Mouse (Mus musculus): ENCODE data around the gene Tulp3. TPM values are rescaled to one million over a fixed set of nuclear protein-coding genes. Genes with fewer than 3 reads are reported as not detected.

Tulp3 gene
- total and polyA plus RNA-seq, 3 experiments = 5.4 to 10.2 (median 6.4) TPM

DNA sequence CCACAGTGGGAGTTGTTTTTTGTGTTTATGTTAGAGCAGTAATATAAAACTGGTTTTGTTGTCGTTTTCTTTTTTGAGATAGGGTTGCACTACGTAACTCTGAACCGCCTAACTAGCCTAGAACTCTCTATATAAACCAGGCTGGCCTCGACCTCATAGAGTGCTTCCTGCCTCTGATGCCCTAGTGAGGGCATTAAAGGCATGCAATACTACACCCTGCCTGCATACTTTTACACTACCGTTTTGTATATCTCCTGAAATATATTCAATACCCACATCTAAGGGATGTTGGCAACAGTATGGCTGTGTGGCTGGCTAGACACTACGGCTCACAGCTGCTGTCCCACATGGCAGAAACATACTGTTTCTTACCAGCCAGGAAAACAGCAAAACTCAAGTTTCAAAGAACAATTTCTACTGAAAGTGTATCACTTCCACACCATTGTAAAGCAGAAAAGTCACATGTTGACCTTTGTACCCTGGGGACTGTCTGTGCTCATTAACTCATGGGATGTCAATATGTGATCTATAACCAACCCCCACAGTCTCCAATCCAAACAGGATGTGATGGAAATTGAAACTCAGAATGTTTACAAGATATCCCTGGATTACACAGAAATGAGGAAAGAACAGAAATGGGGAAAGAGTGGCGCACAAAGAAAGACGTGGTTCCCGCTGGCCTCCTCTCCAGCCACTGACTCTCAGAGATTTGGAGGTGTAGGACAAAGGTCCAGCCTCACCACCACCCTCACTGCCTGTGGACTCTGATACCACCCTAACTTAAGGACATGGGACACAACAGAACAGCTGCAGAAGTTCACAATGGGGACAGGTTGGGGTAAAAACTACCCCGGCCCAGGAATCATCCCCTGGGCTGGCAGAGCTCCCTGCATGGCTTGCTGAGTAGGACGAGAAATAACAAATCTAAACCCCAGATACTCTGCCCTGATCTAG lies 78.2 kb downstream of the Tulp3 start:
- Histone ChIP-seq H3K36me3 (ENCODE audit: control insufficient read depth, insufficient read depth, low read length) (no peaks in the 10 kb centered on the region), H3K4me1 (ENCODE audit: control insufficient read depth, insufficient read depth, low read length) (peaks cover 18% of the 10 kb centered on the region), H3K27me3 (ENCODE audit: control insufficient read depth, insufficient read depth, low read length) (no peaks in the 10 kb centered on the region), H3K4me3 (no peak overlapping the region), H3K9ac (ENCODE audit: low read depth, low read length) (no peak overlapping the region), H3K27ac (no peak overlapping the region), H3K79me2 (replicated peaks; ENCODE audit: control insufficient read depth, insufficient read depth, low read length) (0 out of 2 replicates have a peak, but pooled peaks cover 2% of the 10 kb centered on the region)
- DNase-seq = no peak
- 70% methylated on average over 11 of the region's 11 CpGs for WGBS
- TF ChIP-seq EP300 (IDR thresholded peaks at IDR 0.05; ENCODE audit: insufficient read depth, low read depth, low read length) = no peak
- no peak for TF ChIP-seq POLR2A (IDR thresholded peaks at IDR 0.05; ENCODE audit: insufficient read depth, low read depth, low read length)
- intact Hi-C loops (cut with DNase I) = no loop called here

DNA sequence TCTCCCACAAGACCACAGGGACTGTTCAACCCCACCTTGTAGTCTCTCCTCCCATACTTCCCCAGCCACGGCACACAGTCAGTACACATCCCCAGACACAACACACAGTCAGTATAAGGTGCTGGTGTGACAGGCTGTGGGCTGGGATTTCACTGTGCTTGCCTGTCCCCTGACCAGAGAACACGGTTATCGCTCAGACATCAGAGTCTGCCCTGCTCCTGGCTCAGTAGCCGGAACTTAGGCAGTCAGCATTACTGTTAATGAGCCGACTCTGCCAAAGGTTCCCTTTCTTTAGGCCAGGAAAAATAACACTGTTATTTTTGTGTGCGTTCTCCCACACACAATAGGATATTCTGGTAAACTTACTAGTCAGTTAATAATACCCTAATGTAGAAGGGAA lies 79.3 kb downstream of the Tulp3 start:
- Histone ChIP-seq H3K27ac (no peak overlapping the region), H3K36me3 (ENCODE audit: control insufficient read depth, insufficient read depth, low read length) (no peaks in the 10 kb centered on the region), H3K27me3 (ENCODE audit: control insufficient read depth, insufficient read depth, low read length) (no peaks in the 10 kb centered on the region), H3K9ac (ENCODE audit: low read depth, low read length) (no peak overlapping the region), H3K4me1 (ENCODE audit: control insufficient read depth, insufficient read depth, low read length) (peaks cover 18% of the 10 kb centered on the region), H3K79me2 (replicated peaks; ENCODE audit: control insufficient read depth, insufficient read depth, low read length) (0 out of 2 replicates have a peak, but pooled peaks cover 2% of the 10 kb centered on the region), H3K4me3 (no peak overlapping the region)
- 57% methylated on average over 6 of the region's 6 CpGs for WGBS
- intact Hi-C loops (cut with DNase I) = no loop called here
- TF ChIP-seq EP300 (IDR thresholded peaks at IDR 0.05; ENCODE audit: insufficient read depth, low read depth, low read length) (0 out of 2 replicates have a peak, but pooled peaks have one; percentile 23), CTCF (IDR thresholded peaks at IDR 0.05) (no peak)
- no peak for DNase-seq

GRCm38 (mm10) chr6:128275506-128276064 lies 80.1 kb downstream of the Tulp3 start:
- Histone ChIP-seq H3K27ac (no peak overlapping the region), H3K9ac (ENCODE audit: low read depth, low read length) (no peak overlapping the region), H3K36me3 (ENCODE audit: control insufficient read depth, insufficient read depth, low read length) (no peaks in the 10 kb centered on the region), H3K4me1 (ENCODE audit: control insufficient read depth, insufficient read depth, low read length) (peaks cover 14% of the 10 kb centered on the region), H3K79me2 (replicated peaks; ENCODE audit: control insufficient read depth, insufficient read depth, low read length) (0 out of 2 replicates have a peak, but pooled peaks cover 2% of the 10 kb centered on the region), H3K27me3 (ENCODE audit: control insufficient read depth, insufficient read depth, low read length) (no peaks in the 10 kb centered on the region), H3K4me3 (no peak overlapping the region)
- no peak for TF ChIP-seq CTCF (IDR thresholded peaks at IDR 0.05)
- TF ChIP-seq POLR2A (IDR thresholded peaks at IDR 0.05; ENCODE audit: insufficient read depth, low read depth, low read length) = no peak
- TF ChIP-seq EP300 (IDR thresholded peaks at IDR 0.05; ENCODE audit: insufficient read depth, low read depth, low read length) = no peak
- DNase-seq = peak; percentile 31 to 35
- WGBS = 75% methylated on average over 8 of the region's 8 CpGs
- intact Hi-C loops (cut with DNase I) = no loop called here

- intact Hi-C loops (cut with DNase I) = no loop called here
- no peak overlapping the region for H3K9ac ChIP-seq (ENCODE audit: low read depth, low read length)
- WGBS = 74% methylated on average over 1 of the region's 1 CpGs
These were observed 82.1 kb downstream of the Tulp3 start for GRCm38 (mm10) chr6:128273507-128273906.

GRCm38 (mm10) chr6:128272754-128273153 lies 82.9 kb downstream of the Tulp3 start:
- no peak overlapping the region for H3K9ac ChIP-seq (ENCODE audit: low read depth, low read length)
- WGBS = 97% methylated on average over 17 of the region's 17 CpGs
- H3K27ac ChIP-seq = no peak overlapping the region
- no peaks in the 10 kb centered on the region for H3K36me3 ChIP-seq (ENCODE audit: control insufficient read depth, insufficient read depth, low read length)
- peaks cover 7% of the 10 kb centered on the region for H3K4me1 ChIP-seq (ENCODE audit: control insufficient read depth, insufficient read depth, low read length)
- no peak for TF ChIP-seq EP300 (IDR thresholded peaks at IDR 0.05; ENCODE audit: insufficient read depth, low read depth, low read length)
- TF ChIP-seq POLR2A (IDR thresholded peaks at IDR 0.05; ENCODE audit: insufficient read depth, low read depth, low read length) = no peak
- TF ChIP-seq CTCF (IDR thresholded peaks at IDR 0.05) = no peak
- intact Hi-C loops (cut with DNase I) = no loop called here
- no peak overlapping the region for H3K4me3 ChIP-seq
- H3K79me2 ChIP-seq (replicated peaks; ENCODE audit: control insufficient read depth, insufficient read depth, low read length) = 0 out of 2 replicates have a peak, but pooled peaks cover 2% of the 10 kb centered on the region
- no peak for DNase-seq
- H3K27me3 ChIP-seq (ENCODE audit: control insufficient read depth, insufficient read depth, low read length) = no peaks in the 10 kb centered on the region

More at GRCm38 (mm10) chr6:128273507-128273906, 82.1 kb downstream of the Tulp3 start:
- TF ChIP-seq CTCF (IDR thresholded peaks at IDR 0.05) (no peak), POLR2A (IDR thresholded peaks at IDR 0.05; ENCODE audit: insufficient read depth, low read depth, low read length) (no peak), EP300 (IDR thresholded peaks at IDR 0.05; ENCODE audit: insufficient read depth, low read depth, low read length) (no peak)
- Histone ChIP-seq H3K27me3 (ENCODE audit: control insufficient read depth, insufficient read depth, low read length) (no peaks in the 10 kb centered on the region), H3K36me3 (ENCODE audit: control insufficient read depth, insufficient read depth, low read length) (no peaks in the 10 kb centered on the region), H3K27ac (no peak overlapping the region), H3K4me1 (ENCODE audit: control insufficient read depth, insufficient read depth, low read length) (peaks cover 9% of the 10 kb centered on the region), H3K79me2 (replicated peaks; ENCODE audit: control insufficient read depth, insufficient read depth, low read length) (0 out of 2 replicates have a peak, but pooled peaks cover 2% of the 10 kb centered on the region), H3K4me3 (no peak overlapping the region)
- DNase-seq = no peak

Other genes with a start within 250 kb of the Tulp3 start
- gene Tspan9, start 212.3 kb downstream of the Tulp3 start, total RNA-seq (2021) = 100 to 1,000 TPM in 1 of 2 experiments, 10 to 100 TPM in 1; 84.9 to 104 TPM
- gene Tspan9, start 212.3 kb downstream of the Tulp3 start, polyA plus RNA-seq (2012; rRNA removed) = 88.5 and 127 TPM in 2 replicates
- 1 to 10 TPM; 3.3 to 3.7 TPM for gene Tead4, start 55.0 kb downstream of the Tulp3 start, total RNA-seq (2021)
- 0.98 and 1.8 TPM in 2 replicates for gene Tead4, start 55.0 kb downstream of the Tulp3 start, polyA plus RNA-seq (2012; rRNA removed)
- 1 to 10 TPM; 7.8 to 9.2 TPM for gene Rhno1, start 7.1 kb upstream of the Tulp3 start, total RNA-seq (2021)
- 5.8 and 6.6 TPM in 2 replicates for gene Rhno1, start 7.1 kb upstream of the Tulp3 start, polyA plus RNA-seq (2012; rRNA removed)
- under 1 TPM; 0.65 to 0.89 TPM for gene Foxm1, start 7.1 kb upstream of the Tulp3 start, total RNA-seq (2021)
- gene Foxm1, start 7.1 kb upstream of the Tulp3 start, polyA plus RNA-seq (2012; rRNA removed) = 0.80 and 1.6 TPM in 2 replicates
- not detected for gene Tex52, start 19.6 kb upstream of the Tulp3 start, total RNA-seq (2021)
- 0.12 TPM in 1 of 2 replicates, not detected in the other for gene Tex52, start 19.6 kb upstream of the Tulp3 start, polyA plus RNA-seq (2012; rRNA removed)
- gene Gm44596, start 19.7 kb upstream of the Tulp3 start, total RNA-seq (2021) = not detected
- not detected in 2 replicates for gene Gm44596, start 19.7 kb upstream of the Tulp3 start, polyA plus RNA-seq (2012; rRNA removed)
- 1 to 10 TPM; 1.6 to 2.4 TPM for gene Nrip2, start 43.4 kb upstream of the Tulp3 start, total RNA-seq (2021)
- gene Nrip2, start 43.4 kb upstream of the Tulp3 start, polyA plus RNA-seq (2012; rRNA removed) = 2.6 and 3.6 TPM in 2 replicates
- 10 to 100 TPM; 17.0 to 21.2 TPM for gene Itfg2, start 69.1 kb upstream of the Tulp3 start, total RNA-seq (2021)
- 11.9 and 21.5 TPM in 2 replicates for gene Itfg2, start 69.1 kb upstream of the Tulp3 start, polyA plus RNA-seq (2012; rRNA removed)
- 100 to 1,000 TPM; 351 to 359 TPM for gene Fkbp4, start 82.8 kb upstream of the Tulp3 start, total RNA-seq (2021)
- 206 and 250 TPM in 2 replicates for gene Fkbp4, start 82.8 kb upstream of the Tulp3 start, polyA plus RNA-seq (2012; rRNA removed)
- gene Pzp, start 170.9 kb upstream of the Tulp3 start, total RNA-seq (2021) = 1 to 10 TPM; 1.9 to 3.0 TPM
- 0.57 and 2.0 TPM in 2 replicates for gene Pzp, start 170.9 kb upstream of the Tulp3 start, polyA plus RNA-seq (2012; rRNA removed)
- gene A2ml1, start 225.8 kb upstream of the Tulp3 start, total RNA-seq (2021) = not detected
- gene A2ml1, start 225.8 kb upstream of the Tulp3 start, polyA plus RNA-seq (2012; rRNA removed) = 1.6 TPM in 1 of 2 replicates, not detected in the other